Mouse (Mus musculus): ENCODE measurements around the gene Rrp15. TPM values are rescaled to one million over a fixed set of nuclear protein-coding genes. Genes with fewer than 3 reads are reported as not detected.

Rrp15 gene
- polyA plus RNA-seq, 1 experiment from 2014 or later: 94.1 TPM

DNA sequence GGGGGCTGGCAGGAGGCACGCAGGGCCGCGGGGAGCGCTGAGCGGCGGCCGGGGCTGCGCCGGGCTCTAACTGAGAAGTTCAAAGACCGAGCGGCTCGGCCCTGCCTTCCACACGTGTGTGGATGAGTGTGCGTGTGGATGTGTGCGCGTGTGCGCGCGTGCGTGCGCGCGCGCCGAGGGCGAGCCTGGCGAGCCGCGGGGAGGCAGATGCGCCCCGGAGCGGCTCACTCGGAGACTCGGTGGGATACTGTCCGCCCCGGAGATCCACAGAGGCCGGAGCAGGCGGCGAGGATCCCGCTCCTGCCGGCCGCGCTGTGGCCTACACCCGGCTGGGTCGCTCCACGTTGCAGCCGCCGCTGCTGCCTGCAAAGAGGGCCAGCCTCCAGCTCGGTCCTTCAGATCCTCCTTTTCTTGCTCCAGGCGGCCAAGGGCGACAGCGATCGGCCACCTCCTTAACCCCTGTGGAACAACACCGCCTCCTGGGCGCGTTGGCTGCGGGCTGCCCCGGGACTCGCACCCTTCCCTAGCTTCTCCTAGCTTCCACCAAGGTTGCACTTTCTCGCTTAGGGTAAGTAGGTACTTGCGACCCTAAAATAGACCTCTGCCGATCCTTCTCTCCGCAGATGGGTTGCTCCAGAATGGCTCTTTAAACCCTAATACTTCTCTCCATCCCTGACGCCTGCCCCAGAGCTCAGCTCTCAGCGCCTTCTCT lies 43.8 kb downstream of the Rrp15 start:
- peak overlapping the region; percentile 70 for H3K9ac ChIP-seq (ENCODE audit: low read length)
- WGBS: 0% methylated on average over 34 of the region's 65 CpGs
- DNase-seq (ENCODE audit: low spot score) (peak; percentile 81), ATAC-seq (ENCODE audit: insufficient number of reproducible peaks, low FRiP score, low TSS enrichment, low read depth) (peak; percentile 58)
- no peaks in the 10 kb centered on the region for H3K27me3 ChIP-seq (ENCODE audit: control insufficient read depth, insufficient read depth, low read length)
- peak overlapping the region; percentile 58 for H3K4me3 ChIP-seq (ENCODE audit: low read depth, low read length)
- no peaks in the 10 kb centered on the region for H3K36me3 ChIP-seq (ENCODE audit: control insufficient read depth, insufficient read depth, low read length)
- peaks cover 5% of the 10 kb centered on the region; the same call in 1 of the 2 replicates for H3K4me1 ChIP-seq (ENCODE audit: control insufficient read depth, insufficient read depth, low read length)
- no peaks in the 10 kb centered on the region for H3K9me3 ChIP-seq (ENCODE audit: control insufficient read depth, low read length)
- peak overlapping the region; percentile 79 for H3K27ac ChIP-seq (replicated peaks; ENCODE audit: low read depth, low read length)
- peak overlapping the region; percentile 51 for H3K4me2 ChIP-seq (ENCODE audit: low read depth, severe bottlenecking)

DNA sequence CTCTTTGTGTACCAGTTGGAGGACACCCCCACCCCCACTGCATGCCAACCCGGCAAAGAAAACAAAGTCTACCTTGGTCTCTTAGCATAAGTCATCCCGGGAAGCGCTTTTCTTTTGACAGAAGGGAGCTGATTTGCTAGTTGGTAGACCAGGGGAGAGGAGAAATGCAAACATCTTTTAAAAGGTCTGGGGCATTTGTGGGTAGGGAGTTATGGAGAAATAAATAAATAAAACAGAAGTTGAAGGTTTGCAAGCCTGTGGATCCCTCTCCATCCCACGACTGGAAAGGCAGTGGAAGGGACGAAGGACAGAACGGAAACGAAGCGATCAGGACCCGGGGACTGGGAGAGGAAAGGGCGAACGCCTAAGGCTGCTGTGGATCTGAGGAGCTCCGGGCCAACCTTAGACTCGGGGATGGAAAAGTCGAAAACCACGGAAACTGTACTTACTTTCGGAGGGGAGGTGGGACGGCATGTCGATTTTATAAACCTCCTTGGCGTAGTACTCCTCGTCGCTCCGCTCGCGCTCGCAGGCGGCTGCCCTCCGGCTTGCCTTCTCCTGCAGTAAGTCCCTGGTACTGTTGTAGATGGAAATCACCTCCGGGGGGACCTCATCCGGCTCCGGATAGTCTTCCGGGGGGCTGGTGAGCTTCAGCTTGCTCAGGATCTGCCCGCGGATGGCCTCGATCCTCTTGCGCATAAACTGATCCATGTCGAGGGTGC lies 45.0 kb downstream of the Rrp15 start:
- WGBS: under 1% methylated on average over 36 of the region's 36 CpGs
- H3K9me3 ChIP-seq (ENCODE audit: control insufficient read depth, low read length): no peaks in the 10 kb centered on the region
- H3K36me3 ChIP-seq (ENCODE audit: control insufficient read depth, insufficient read depth, low read length): no peaks in the 10 kb centered on the region
- peak; percentile 71 for DNase-seq (ENCODE audit: low spot score)
- H3K4me2 ChIP-seq (ENCODE audit: low read depth, severe bottlenecking): peak overlapping the region; percentile 51
- H3K4me1 ChIP-seq (ENCODE audit: control insufficient read depth, insufficient read depth, low read length): peaks cover 5% of the 10 kb centered on the region; the same call in 1 of the 2 replicates
- no peak for ATAC-seq (ENCODE audit: insufficient number of reproducible peaks, low FRiP score, low TSS enrichment, low read depth)
- H3K27me3 ChIP-seq (ENCODE audit: control insufficient read depth, insufficient read depth, low read length): no peaks in the 10 kb centered on the region
- peak overlapping the region; percentile 88 for H3K9ac ChIP-seq (ENCODE audit: low read length)
- H3K4me3 ChIP-seq (ENCODE audit: low read depth, low read length): peak overlapping the region; percentile 58
- peak overlapping the region; percentile 67; the same call in 1 of the 2 replicates for H3K27ac ChIP-seq (replicated peaks; ENCODE audit: low read depth, low read length)

DNA sequence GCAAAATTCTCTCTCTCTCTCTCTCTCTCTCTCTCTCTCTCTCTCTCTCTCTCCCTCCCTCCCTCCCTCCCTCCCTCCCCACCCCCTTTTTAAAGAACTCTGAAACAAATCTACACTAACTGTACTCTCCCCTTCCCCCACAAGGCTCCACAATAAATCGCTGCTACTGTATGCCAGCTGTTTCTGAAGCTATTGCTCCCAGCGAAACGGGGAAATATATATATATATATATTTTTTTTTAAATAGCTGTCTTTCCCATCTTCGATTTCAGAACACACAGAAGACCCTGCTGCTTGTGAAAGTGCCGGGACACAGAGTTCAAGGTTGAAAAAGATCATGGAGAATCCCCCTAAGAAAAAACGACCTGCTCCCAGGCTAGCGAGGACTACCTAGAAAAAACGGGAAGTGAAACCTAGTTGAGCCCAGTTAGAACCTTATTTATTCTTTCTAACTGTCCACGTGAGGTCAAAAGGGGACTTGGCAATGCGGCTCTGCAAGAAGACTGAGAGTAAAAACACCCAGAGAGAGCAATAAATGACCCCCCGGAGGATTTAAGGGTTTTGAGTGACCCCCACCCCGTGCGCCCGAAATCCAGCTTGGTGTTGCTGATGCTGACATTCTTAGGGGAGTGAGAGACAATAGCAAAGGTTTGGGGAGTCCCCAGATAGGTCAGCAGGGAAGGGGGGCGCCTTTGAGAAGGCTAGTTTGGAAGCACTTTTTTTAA lies 45.7 kb downstream of the Rrp15 start:
- Histone ChIP-seq H3K27me3 (ENCODE audit: control insufficient read depth, insufficient read depth, low read length) (no peaks in the 10 kb centered on the region), H3K36me3 (ENCODE audit: control insufficient read depth, insufficient read depth, low read length) (no peaks in the 10 kb centered on the region), H3K9ac (ENCODE audit: low read length) (peak overlapping the region; percentile 88), H3K4me2 (ENCODE audit: low read depth, severe bottlenecking) (peak overlapping the region; percentile 51), H3K9me3 (ENCODE audit: control insufficient read depth, low read length) (no peaks in the 10 kb centered on the region), H3K4me1 (ENCODE audit: control insufficient read depth, insufficient read depth, low read length) (peaks cover 5% of the 10 kb centered on the region; the same call in 1 of the 2 replicates), H3K27ac (replicated peaks; ENCODE audit: low read depth, low read length) (peak overlapping the region; percentile 67; the same call in 1 of the 2 replicates), H3K4me3 (ENCODE audit: low read depth, low read length) (peak overlapping the region; percentile 58)
- WGBS: under 1% methylated on average over 15 of the region's 15 CpGs
- DNase-seq (ENCODE audit: low spot score) (peak; percentile 53), ATAC-seq (ENCODE audit: insufficient number of reproducible peaks, low FRiP score, low TSS enrichment, low read depth) (no peak)

DNA sequence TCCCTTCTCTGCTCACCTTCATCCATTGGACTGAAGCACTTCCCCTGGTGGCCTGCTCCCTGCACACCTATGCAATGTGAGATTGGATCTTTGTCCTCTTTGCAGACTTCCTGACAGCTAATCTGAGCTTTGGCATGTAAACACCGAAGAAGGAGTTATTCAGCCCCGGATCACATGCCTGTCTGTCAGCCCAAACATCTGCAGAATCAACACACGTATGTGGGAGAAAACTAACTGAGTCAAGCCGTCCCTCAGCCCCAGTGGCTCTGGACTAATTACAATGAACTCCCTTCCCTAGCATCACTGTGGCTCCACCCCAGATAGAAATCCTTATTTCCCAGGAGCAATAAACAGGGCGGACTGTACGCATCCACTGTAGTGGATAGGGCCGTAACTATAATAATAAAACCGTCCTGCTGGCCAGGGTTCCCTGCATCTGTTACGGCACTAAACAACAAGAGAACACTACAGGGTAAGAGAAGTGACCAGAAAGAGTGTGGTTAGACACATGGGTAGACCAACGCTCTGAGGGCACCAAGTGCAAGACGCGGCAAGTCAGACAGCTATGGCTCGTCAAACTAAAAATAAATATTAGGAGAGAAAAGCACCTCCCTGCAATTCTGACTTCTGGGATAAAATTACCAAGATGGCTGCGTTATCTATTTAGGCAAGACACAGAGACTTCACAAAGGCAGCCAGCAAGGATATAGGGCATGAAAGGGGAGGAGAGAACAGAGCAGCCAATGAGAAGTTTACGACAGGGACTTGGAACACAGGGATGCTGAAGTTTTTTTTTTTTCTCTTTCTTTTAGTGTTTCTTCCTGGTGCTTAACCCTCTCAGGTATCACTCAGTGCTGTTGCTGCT lies 46.5 kb downstream of the Rrp15 start:
- peak overlapping the region; percentile 58 for H3K4me3 ChIP-seq (ENCODE audit: low read depth, low read length)
- H3K4me1 ChIP-seq (ENCODE audit: control insufficient read depth, insufficient read depth, low read length): peaks cover 5% of the 10 kb centered on the region; the same call in 1 of the 2 replicates
- 14% methylated on average over 15 of the region's 15 CpGs for WGBS
- DNase-seq (ENCODE audit: low spot score) (no peak), ATAC-seq (ENCODE audit: insufficient number of reproducible peaks, low FRiP score, low TSS enrichment, low read depth) (peak; percentile 55; the same call in 1 of the 2 replicates)
- H3K36me3 ChIP-seq (ENCODE audit: control insufficient read depth, insufficient read depth, low read length): no peaks in the 10 kb centered on the region
- H3K9me3 ChIP-seq (ENCODE audit: control insufficient read depth, low read length): no peaks in the 10 kb centered on the region
- H3K27me3 ChIP-seq (ENCODE audit: control insufficient read depth, insufficient read depth, low read length): no peaks in the 10 kb centered on the region
- H3K9ac ChIP-seq (ENCODE audit: low read length): peak overlapping the region; percentile 38; the same call in 1 of the 2 replicates
- no peak overlapping the region for H3K27ac ChIP-seq (replicated peaks; ENCODE audit: low read depth, low read length)
- peak overlapping the region; percentile 51 for H3K4me2 ChIP-seq (ENCODE audit: low read depth, severe bottlenecking)

DNA sequence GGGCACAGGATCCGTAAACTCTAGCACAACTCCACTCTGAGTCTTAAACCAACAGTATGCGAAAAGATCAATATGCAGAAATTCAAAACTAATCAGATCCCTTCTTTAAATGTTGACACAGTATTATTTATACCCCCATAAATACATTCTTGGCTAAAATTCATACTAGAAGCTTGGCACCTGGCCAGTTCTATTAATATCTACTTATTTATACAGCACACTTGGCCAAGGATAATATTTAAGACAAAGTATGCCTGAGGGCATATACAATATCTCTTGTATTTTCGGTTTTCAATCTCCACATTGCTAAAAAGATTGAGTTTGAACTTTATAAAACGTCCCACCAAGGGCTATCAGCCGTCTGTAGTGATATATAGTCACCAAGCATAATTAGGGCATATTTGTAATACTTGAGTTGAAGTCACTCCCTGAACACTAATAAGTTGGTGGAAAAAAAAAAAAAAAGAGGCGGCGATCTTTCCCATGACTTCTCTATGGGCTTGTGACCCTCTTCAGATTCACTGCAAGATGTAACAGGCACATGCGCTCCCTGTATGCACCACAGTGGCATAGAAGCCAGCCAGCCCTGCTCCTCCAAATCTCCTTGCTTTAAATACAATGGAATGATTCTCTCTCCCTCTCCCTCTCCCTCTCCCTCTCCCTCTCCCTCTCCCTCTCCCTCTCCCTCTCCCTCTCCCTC lies 47.8 kb downstream of the Rrp15 start:
- peaks cover 3% of the 10 kb centered on the region; the same call in 1 of the 2 replicates for H3K4me1 ChIP-seq (ENCODE audit: control insufficient read depth, insufficient read depth, low read length)
- H3K9me3 ChIP-seq (ENCODE audit: control insufficient read depth, low read length): no peaks in the 10 kb centered on the region
- ATAC-seq (ENCODE audit: insufficient number of reproducible peaks, low FRiP score, low TSS enrichment, low read depth): no peak
- H3K36me3 ChIP-seq (ENCODE audit: control insufficient read depth, insufficient read depth, low read length): no peaks in the 10 kb centered on the region
- H3K4me2 ChIP-seq (ENCODE audit: low read depth, severe bottlenecking): no peak overlapping the region; the same call in 1 of the 2 replicates
- no peak for DNase-seq (ENCODE audit: low spot score)
- no peak overlapping the region for H3K4me3 ChIP-seq (ENCODE audit: low read depth, low read length)
- H3K9ac ChIP-seq (ENCODE audit: low read length): no peak overlapping the region
- H3K27me3 ChIP-seq (ENCODE audit: control insufficient read depth, insufficient read depth, low read length): no peaks in the 10 kb centered on the region
- WGBS: 79% methylated on average over 8 of the region's 8 CpGs
- H3K27ac ChIP-seq (replicated peaks; ENCODE audit: low read depth, low read length): no peak overlapping the region

DNA sequence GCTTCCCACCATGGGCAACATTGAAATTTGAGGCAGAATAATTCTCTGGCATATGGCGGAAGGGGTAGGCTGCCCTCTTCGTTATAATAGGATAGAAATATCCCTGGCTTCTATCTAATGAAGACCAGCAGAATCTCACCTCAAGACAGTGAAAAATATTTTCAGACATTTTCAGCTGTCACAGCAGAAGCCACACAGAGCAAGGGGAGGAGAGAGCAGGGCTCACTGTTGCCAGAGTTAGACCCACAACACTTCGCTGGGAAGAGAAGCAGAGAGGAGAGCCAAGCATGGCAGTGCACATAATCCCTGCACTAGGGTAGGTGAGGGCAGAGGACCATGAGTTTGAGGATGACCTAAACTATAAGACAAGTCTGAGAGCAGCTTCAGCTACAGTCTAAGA lies 48.7 kb downstream of the Rrp15 start:
- Histone ChIP-seq H3K27me3 (ENCODE audit: control insufficient read depth, insufficient read depth, low read length) (no peaks in the 10 kb centered on the region), H3K27ac (replicated peaks; ENCODE audit: low read depth, low read length) (no peak overlapping the region), H3K4me1 (ENCODE audit: control insufficient read depth, insufficient read depth, low read length) (no peaks in the 10 kb centered on the region), H3K9ac (ENCODE audit: low read length) (no peak overlapping the region), H3K4me2 (ENCODE audit: low read depth, severe bottlenecking) (no peak overlapping the region; the same call in 1 of the 2 replicates), H3K4me3 (ENCODE audit: low read depth, low read length) (no peak overlapping the region), H3K36me3 (ENCODE audit: control insufficient read depth, insufficient read depth, low read length) (no peaks in the 10 kb centered on the region), H3K9me3 (ENCODE audit: control insufficient read depth, low read length) (no peaks in the 10 kb centered on the region)
- WGBS: 85% methylated on average over 3 of the region's 3 CpGs
- no peak for DNase-seq (ENCODE audit: low spot score)
- no peak for ATAC-seq (ENCODE audit: insufficient number of reproducible peaks, low FRiP score, low TSS enrichment, low read depth)

DNA sequence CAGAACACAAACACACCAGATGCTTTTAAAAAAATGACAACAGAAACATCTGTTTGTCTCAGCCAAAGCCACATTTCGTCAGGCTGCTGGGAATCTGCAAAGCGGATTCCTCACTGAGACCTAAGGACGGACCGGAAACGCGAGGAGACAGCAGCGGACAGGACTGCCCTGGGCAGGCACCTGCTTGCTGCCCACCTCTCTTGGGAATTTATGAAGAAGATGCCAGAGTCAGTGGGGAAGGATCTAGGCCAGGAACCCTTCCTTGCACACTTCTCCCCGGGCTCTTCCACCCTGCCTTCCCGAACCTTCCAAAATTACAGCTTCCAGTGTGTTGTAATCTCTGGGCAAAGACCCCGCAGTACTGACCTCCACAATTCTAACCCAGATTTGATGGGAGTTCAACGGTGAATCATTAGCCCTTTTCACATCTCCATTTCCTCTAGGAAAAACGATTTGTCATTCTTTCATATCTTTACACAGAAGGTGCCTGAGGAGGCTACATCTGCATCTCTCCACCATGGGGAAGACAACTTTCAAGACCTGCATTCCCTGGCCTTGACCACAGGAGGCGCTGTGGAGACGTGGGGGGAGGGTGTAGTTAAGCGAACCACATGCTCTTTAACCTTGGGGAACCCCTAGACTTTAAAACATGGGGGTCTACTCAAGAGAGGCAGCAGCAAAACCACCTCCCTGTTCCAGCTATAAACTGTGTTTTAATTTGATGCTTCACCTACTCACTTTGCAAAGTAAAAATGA lies 50.4 kb downstream of the Rrp15 start:
- Histone ChIP-seq H3K4me2 (ENCODE audit: low read depth, severe bottlenecking) (no peak overlapping the region), H3K27ac (replicated peaks; ENCODE audit: low read depth, low read length) (no peak overlapping the region), H3K36me3 (ENCODE audit: control insufficient read depth, insufficient read depth, low read length) (no peaks in the 10 kb centered on the region), H3K9me3 (ENCODE audit: control insufficient read depth, low read length) (no peaks in the 10 kb centered on the region), H3K27me3 (ENCODE audit: control insufficient read depth, insufficient read depth, low read length) (no peaks in the 10 kb centered on the region), H3K9ac (ENCODE audit: low read length) (no peak overlapping the region), H3K4me3 (ENCODE audit: low read depth, low read length) (no peak overlapping the region), H3K4me1 (ENCODE audit: control insufficient read depth, insufficient read depth, low read length) (no peaks in the 10 kb centered on the region)
- ATAC-seq (ENCODE audit: insufficient number of reproducible peaks, low FRiP score, low TSS enrichment, low read depth): no peak
- DNase-seq (ENCODE audit: low spot score): no peak
- WGBS: 80% methylated on average over 15 of the region's 15 CpGs

Measured in limb, embryonic 11.5 days (tissue).